Mouse (Mus musculus): ENCODE data around the gene Ascl5. TPM values are rescaled to one million over a fixed set of nuclear protein-coding genes. Genes with fewer than 3 reads are reported as not detected.

The Ascl5 gene
- polyA plus RNA-seq, 1 experiment from 2014 or later = not detected

DNA sequence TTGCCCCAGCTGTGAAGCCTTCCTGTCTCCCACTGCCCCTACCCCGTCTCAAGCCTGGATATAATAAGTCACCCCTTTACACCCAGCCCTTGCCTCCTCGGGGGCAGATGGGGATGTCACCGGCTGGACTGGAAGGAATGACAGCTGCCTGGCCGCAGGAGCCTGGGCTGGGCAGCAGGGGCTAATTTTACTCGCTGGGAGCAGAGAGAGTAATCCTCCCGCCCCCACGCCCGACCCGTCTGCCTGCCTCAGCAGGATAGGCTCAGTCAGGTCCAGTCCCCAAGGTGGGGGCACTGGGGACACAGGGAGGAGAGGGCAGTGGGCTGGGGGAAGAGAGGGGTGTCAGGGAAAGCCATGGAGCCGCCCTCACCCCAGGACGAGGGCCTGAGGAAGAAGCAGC is 1.9 kb downstream of the Ascl5 start, which contains the start of gene Cacna1s:
Gene Cacna1s (plus strand): TSS at position 204 of the 400 bp plus-strand sequence.
- no peaks in the 10 kb centered on the region; the same call in 1 of the 2 replicates for H3K4me1 ChIP-seq (ENCODE audit: control insufficient read depth, insufficient read depth, low read length)
- no peak within 1 kb of the TSS for H3K9ac ChIP-seq (replicated peaks; ENCODE audit: low read length)
- ATAC-seq (replicated peaks; ENCODE audit: insufficient number of reproducible peaks, low FRiP score, low TSS enrichment, low read depth) (no peak), DNase-seq (ENCODE audit: low spot score) (no peak)
- H3K4me3 ChIP-seq (ENCODE audit: low read depth, low read length) = no peak within 1 kb of the TSS
- WGBS = 22% methylated on average over 9 of the region's 11 CpGs
- no peaks in the 10 kb centered on the region for H3K36me3 ChIP-seq (replicated peaks; ENCODE audit: control insufficient read depth, insufficient read depth, low read depth, low read length)
- peaks cover 21% of the 10 kb centered on the region for H3K27me3 ChIP-seq (ENCODE audit: control insufficient read depth, insufficient read depth, low read length)
- H3K4me2 ChIP-seq (ENCODE audit: low read depth, low read length) = no peak within 1 kb of the TSS
- no peak within 1 kb of the TSS for H3K27ac ChIP-seq (replicated peaks; ENCODE audit: low read depth, low read length)
- H3K9me3 ChIP-seq (replicated peaks; ENCODE audit: control insufficient read depth, low read length) = no peaks in the 10 kb centered on the region

DNA sequence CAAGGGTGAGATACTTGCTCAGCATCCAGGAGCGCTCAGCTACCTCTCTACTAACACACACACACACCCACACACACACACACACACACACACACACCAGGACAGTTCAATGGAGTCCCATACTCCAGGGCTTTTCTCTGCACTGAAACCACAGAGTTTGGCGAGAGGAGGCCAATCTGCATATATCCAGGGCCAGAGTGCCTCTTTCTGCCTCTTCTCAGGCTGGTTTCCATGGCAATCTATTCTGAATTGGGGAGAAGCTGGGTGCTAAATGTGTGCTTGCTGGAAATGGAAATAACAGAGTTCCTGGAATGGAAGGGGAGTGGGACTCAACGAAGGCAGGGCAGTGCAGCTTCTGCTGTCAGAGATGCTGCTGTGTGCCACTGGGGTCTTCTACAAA is 5.2 kb downstream of the Ascl5 start:
- ATAC-seq (replicated peaks; ENCODE audit: insufficient number of reproducible peaks, low FRiP score, low TSS enrichment, low read depth) (no peak), DNase-seq (ENCODE audit: low spot score) (no peak)
- Histone ChIP-seq H3K9ac (replicated peaks; ENCODE audit: low read length) (no peak overlapping the region), H3K4me1 (ENCODE audit: control insufficient read depth, insufficient read depth, low read length) (no peaks in the 10 kb centered on the region; the same call in 1 of the 2 replicates), H3K36me3 (replicated peaks; ENCODE audit: control insufficient read depth, insufficient read depth, low read depth, low read length) (no peaks in the 10 kb centered on the region), H3K4me2 (ENCODE audit: low read depth, low read length) (no peak overlapping the region), H3K9me3 (replicated peaks; ENCODE audit: control insufficient read depth, low read length) (no peaks in the 10 kb centered on the region), H3K27me3 (ENCODE audit: control insufficient read depth, insufficient read depth, low read length) (peaks cover 7% of the 10 kb centered on the region), H3K4me3 (ENCODE audit: low read depth, low read length) (no peak overlapping the region), H3K27ac (replicated peaks; ENCODE audit: low read depth, low read length) (no peak overlapping the region)
- WGBS = 76% methylated on average over 3 of the region's 3 CpGs

DNA sequence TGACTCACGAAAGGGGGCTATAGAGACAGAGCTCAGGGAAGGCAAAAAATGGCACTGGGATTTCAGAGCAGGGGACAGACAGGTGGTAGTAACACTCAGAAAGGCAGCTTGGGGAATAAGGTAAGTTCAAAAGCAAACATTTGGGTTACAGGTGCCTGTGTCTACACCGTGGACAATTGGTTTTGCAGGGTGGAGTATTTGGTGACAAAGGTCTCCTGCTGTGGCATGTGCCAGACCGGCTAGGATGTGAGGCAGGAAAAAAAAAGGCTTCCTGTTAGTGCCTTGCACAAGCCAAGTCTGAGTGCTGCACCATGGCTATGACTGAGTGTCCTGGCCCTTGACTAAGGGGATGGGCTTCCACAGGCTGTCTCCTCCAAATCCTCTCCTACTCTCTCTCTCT is 8.0 kb downstream of the Ascl5 start:
- Histone ChIP-seq H3K4me2 (ENCODE audit: low read depth, low read length) (no peak overlapping the region), H3K27ac (replicated peaks; ENCODE audit: low read depth, low read length) (no peak overlapping the region), H3K9ac (replicated peaks; ENCODE audit: low read length) (no peak overlapping the region), H3K9me3 (replicated peaks; ENCODE audit: control insufficient read depth, low read length) (no peaks in the 10 kb centered on the region), H3K36me3 (replicated peaks; ENCODE audit: control insufficient read depth, insufficient read depth, low read depth, low read length) (no peaks in the 10 kb centered on the region), H3K4me3 (ENCODE audit: low read depth, low read length) (no peak overlapping the region), H3K27me3 (ENCODE audit: control insufficient read depth, insufficient read depth, low read length) (no peaks in the 10 kb centered on the region), H3K4me1 (ENCODE audit: control insufficient read depth, insufficient read depth, low read length) (no peaks in the 10 kb centered on the region)
- DNase-seq (ENCODE audit: low spot score) (no peak), ATAC-seq (replicated peaks; ENCODE audit: insufficient number of reproducible peaks, low FRiP score, low TSS enrichment, low read depth) (no peak)
- WGBS = 53% methylated on average over 3 of the region's 3 CpGs

DNA sequence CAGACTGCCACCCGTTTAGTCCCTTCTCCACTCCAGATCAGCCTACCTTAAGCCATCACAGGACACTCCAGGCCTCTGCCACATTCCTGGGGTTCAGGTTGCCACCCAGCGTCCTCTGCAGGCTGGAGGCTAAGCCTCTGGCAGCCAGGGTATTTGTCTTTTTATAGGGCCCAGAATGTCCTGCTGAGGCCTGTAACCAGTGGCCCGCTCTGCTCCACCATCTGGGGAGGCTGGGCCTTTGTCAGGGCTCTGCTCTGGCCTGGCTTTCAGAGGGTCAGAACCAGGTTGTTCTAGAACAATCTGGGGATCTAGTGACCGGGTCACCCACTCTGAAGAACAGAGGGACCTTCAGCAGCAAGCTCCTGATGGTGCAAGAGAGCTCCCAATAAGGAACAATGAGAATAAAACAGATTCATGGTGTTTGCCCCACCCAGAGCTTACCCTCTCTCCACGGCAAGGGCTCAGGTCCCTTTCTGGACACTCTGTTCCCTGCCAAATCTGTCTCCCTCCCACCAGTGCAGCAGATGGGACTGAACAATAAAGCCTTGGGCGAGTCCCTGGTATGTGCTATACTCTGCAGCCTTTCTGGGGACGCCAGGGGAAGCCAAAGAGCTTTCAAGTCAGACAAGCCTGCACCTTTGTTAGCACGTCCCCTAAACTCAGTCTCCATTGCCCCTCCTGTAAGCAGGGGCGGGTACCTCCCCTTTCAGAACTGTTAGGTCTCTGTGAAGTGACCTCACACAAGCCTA is 10.6 kb downstream of the Ascl5 start:
- WGBS = 55% methylated on average over 9 of the region's 9 CpGs
- Histone ChIP-seq H3K27me3 (ENCODE audit: control insufficient read depth, insufficient read depth, low read length) (no peaks in the 10 kb centered on the region), H3K36me3 (replicated peaks; ENCODE audit: control insufficient read depth, insufficient read depth, low read depth, low read length) (no peaks in the 10 kb centered on the region), H3K4me2 (ENCODE audit: low read depth, low read length) (no peak overlapping the region), H3K9ac (replicated peaks; ENCODE audit: low read length) (no peak overlapping the region), H3K9me3 (replicated peaks; ENCODE audit: control insufficient read depth, low read length) (no peaks in the 10 kb centered on the region), H3K27ac (replicated peaks; ENCODE audit: low read depth, low read length) (no peak overlapping the region), H3K4me1 (ENCODE audit: control insufficient read depth, insufficient read depth, low read length) (no peaks in the 10 kb centered on the region), H3K4me3 (ENCODE audit: low read depth, low read length) (no peak overlapping the region)
- ATAC-seq (replicated peaks; ENCODE audit: insufficient number of reproducible peaks, low FRiP score, low TSS enrichment, low read depth) (no peak), DNase-seq (ENCODE audit: low spot score) (no peak)

DNA sequence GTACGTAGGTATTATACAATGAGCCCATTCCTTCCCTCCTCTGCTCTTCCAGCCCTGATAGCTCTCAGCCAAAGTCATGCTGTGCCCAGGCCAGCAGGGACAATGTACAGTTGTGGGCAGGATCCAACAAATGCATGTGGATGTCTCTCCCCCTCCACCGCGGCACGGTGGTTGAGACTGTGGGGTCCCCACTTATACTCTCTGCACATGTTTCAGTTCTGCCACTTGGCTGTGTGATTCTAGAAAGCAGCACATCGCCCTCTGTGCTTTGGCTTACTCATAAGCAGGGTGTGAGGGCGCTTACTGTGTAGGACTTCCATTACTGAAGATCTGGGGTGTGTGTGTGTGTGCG is 11.2 kb downstream of the Ascl5 start:
- 87% methylated on average over 7 of the region's 7 CpGs for WGBS
- Histone ChIP-seq H3K9ac (replicated peaks; ENCODE audit: low read length) (no peak overlapping the region), H3K4me1 (ENCODE audit: control insufficient read depth, insufficient read depth, low read length) (no peaks in the 10 kb centered on the region), H3K27ac (replicated peaks; ENCODE audit: low read depth, low read length) (no peak overlapping the region), H3K4me2 (ENCODE audit: low read depth, low read length) (no peak overlapping the region), H3K36me3 (replicated peaks; ENCODE audit: control insufficient read depth, insufficient read depth, low read depth, low read length) (no peaks in the 10 kb centered on the region), H3K27me3 (ENCODE audit: control insufficient read depth, insufficient read depth, low read length) (no peaks in the 10 kb centered on the region), H3K4me3 (ENCODE audit: low read depth, low read length) (no peak overlapping the region), H3K9me3 (replicated peaks; ENCODE audit: control insufficient read depth, low read length) (no peaks in the 10 kb centered on the region)
- DNase-seq (ENCODE audit: low spot score) (no peak), ATAC-seq (replicated peaks; ENCODE audit: insufficient number of reproducible peaks, low FRiP score, low TSS enrichment, low read depth) (0 out of 2 replicates have a peak, but pooled peaks have one; percentile 9)

DNA sequence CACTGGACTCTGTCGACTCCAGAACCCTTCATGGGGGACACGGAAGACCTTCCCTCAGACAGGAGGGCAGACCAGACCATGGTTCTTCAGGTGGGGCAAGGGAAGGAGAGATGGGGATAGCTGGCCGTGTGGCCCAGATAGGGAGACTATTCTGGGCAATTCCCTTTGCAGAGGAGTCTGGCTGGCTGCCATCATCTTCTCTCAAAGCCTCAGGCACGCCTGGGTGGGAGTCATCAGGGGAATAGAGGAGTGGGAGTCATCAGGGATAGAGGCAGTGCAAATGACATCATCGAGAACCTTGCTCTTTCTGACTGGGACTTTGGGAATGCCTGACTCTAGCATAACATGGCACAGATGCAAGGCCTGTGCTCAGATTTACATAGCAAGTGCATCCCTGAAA is 13.4 kb downstream of the Ascl5 start:
- Histone ChIP-seq H3K27me3 (ENCODE audit: control insufficient read depth, insufficient read depth, low read length) (no peaks in the 10 kb centered on the region), H3K4me1 (ENCODE audit: control insufficient read depth, insufficient read depth, low read length) (no peaks in the 10 kb centered on the region), H3K9me3 (replicated peaks; ENCODE audit: control insufficient read depth, low read length) (no peaks in the 10 kb centered on the region), H3K9ac (replicated peaks; ENCODE audit: low read length) (no peak overlapping the region), H3K4me3 (ENCODE audit: low read depth, low read length) (no peak overlapping the region), H3K4me2 (ENCODE audit: low read depth, low read length) (no peak overlapping the region), H3K27ac (replicated peaks; ENCODE audit: low read depth, low read length) (no peak overlapping the region), H3K36me3 (replicated peaks; ENCODE audit: control insufficient read depth, insufficient read depth, low read depth, low read length) (no peaks in the 10 kb centered on the region)
- no peak for DNase-seq (ENCODE audit: low spot score)
- 79% methylated on average over 5 of the region's 5 CpGs for WGBS
- ATAC-seq (replicated peaks; ENCODE audit: insufficient number of reproducible peaks, low FRiP score, low TSS enrichment, low read depth) = no peak

DNA sequence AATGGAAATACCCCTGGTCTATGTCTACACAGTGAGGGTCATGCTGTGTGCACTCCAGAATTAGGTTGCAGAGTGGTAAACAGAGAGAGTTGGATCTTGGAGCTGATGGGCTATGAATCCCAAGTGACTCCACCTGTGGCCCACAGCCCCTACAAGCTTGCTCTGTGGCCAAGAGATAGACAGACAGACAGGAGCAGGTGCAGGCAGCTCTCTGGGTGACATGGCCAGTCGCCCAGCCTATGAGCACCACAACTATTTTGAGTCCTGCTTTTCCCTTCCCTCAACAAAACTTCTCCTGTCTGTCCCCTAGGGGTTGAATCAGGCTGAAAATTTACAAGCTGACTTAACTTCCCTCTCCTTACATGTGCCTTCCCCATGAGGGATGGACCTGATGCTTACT is 16.0 kb downstream of the Ascl5 start:
- no peaks in the 10 kb centered on the region for H3K36me3 ChIP-seq (replicated peaks; ENCODE audit: control insufficient read depth, insufficient read depth, low read depth, low read length)
- no peak overlapping the region for H3K4me3 ChIP-seq (ENCODE audit: low read depth, low read length)
- no peak overlapping the region for H3K4me2 ChIP-seq (ENCODE audit: low read depth, low read length)
- H3K27ac ChIP-seq (replicated peaks; ENCODE audit: low read depth, low read length) = no peak overlapping the region
- DNase-seq (ENCODE audit: low spot score) = no peak
- ATAC-seq (replicated peaks; ENCODE audit: insufficient number of reproducible peaks, low FRiP score, low TSS enrichment, low read depth) = no peak
- no peaks in the 10 kb centered on the region for H3K27me3 ChIP-seq (ENCODE audit: control insufficient read depth, insufficient read depth, low read length)
- H3K4me1 ChIP-seq (ENCODE audit: control insufficient read depth, insufficient read depth, low read length) = no peaks in the 10 kb centered on the region
- no peaks in the 10 kb centered on the region for H3K9me3 ChIP-seq (replicated peaks; ENCODE audit: control insufficient read depth, low read length)
- WGBS = 37% methylated on average over 1 of the region's 1 CpGs
- H3K9ac ChIP-seq (replicated peaks; ENCODE audit: low read length) = no peak overlapping the region

DNA sequence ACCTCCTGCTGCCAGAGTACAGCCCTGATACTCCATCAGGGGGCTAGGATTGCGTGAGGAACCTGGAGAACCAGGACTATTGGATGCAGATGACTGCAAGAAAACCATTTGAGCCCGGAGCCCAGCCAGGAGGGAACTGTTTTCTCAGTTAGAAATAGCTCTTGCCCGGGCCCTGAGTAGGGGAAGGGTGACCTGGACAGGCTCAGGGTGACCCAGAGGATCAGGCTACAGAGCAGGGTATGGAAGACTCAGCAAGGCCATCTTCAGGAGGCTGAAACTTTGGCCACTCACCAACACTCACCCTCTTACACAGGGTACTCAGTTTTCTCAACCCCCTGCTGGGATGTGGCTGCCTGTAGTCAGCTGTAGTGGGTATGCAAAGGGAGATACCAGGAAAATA is 17.0 kb downstream of the Ascl5 start:
- Histone ChIP-seq H3K9ac (replicated peaks; ENCODE audit: low read length) (no peak overlapping the region), H3K27ac (replicated peaks; ENCODE audit: low read depth, low read length) (no peak overlapping the region), H3K4me2 (ENCODE audit: low read depth, low read length) (no peak overlapping the region), H3K4me3 (ENCODE audit: low read depth, low read length) (no peak overlapping the region), H3K4me1 (ENCODE audit: control insufficient read depth, insufficient read depth, low read length) (no peaks in the 10 kb centered on the region), H3K36me3 (replicated peaks; ENCODE audit: control insufficient read depth, insufficient read depth, low read depth, low read length) (no peaks in the 10 kb centered on the region), H3K9me3 (replicated peaks; ENCODE audit: control insufficient read depth, low read length) (no peaks in the 10 kb centered on the region), H3K27me3 (ENCODE audit: control insufficient read depth, insufficient read depth, low read length) (no peaks in the 10 kb centered on the region)
- WGBS = 76% methylated on average over 3 of the region's 3 CpGs
- ATAC-seq (replicated peaks; ENCODE audit: insufficient number of reproducible peaks, low FRiP score, low TSS enrichment, low read depth) (no peak), DNase-seq (ENCODE audit: low spot score) (no peak)

Data from embryonic facial prominence, embryonic 11.5 days (tissue).